Mouse (Mus musculus) lung, embryonic 16.5 days (tissue): ENCODE data around the gene Ttc27. TPM values are rescaled to one million over a fixed set of nuclear protein-coding genes. Genes with fewer than 3 reads are reported as not detected.

Source experiments
- ATAC-seq: fragments of 200-750 bp; cut with Nextera tagmentation; 2 replicates; pipeline ENCODE4 v1.8.0; 2017; ENCODE audit warnings: low read depth, mild to moderate bottlenecking, moderate library complexity
- H3K27ac ChIP-seq: fragments of 300-500 bp; sonication (generic); 2 replicates; pipeline ENCODE4 v1.5.1; 2014; ENCODE audit warnings: mild to moderate bottlenecking, control low read depth, low read length
- H3K27me3 ChIP-seq: fragments of 300-500 bp; sonication (generic); 2 replicates; pipeline ENCODE4 v1.6.1; 2014; ENCODE audit warnings: low read depth, low read length, mixed read lengths; ENCODE audit not compliant: control insufficient read depth, insufficient read depth
- H3K36me3 ChIP-seq: fragments of 300-500 bp; sonication (generic); 2 replicates; pipeline ENCODE4 v1.6.1; 2014; ENCODE audit warnings: low read length; ENCODE audit not compliant: control insufficient read depth, insufficient read depth
- H3K4me1 ChIP-seq: fragments of 300-500 bp; sonication (generic); replicated peaks from 2 replicates; pipeline ENCODE4 v1.6.1; 2014; ENCODE audit warnings: low read length, mixed read lengths; ENCODE audit not compliant: control insufficient read depth, insufficient read depth
- H3K4me2 ChIP-seq: fragments of 300-500 bp; sonication (generic); 2 replicates; pipeline ENCODE4 v1.6.1; 2014; ENCODE audit warnings: low read depth, low read length, control low read depth
- H3K4me3 ChIP-seq: fragments of 300-500 bp; sonication (generic); 2 replicates; pipeline ENCODE4 v1.5.1; 2014; ENCODE audit warnings: mild to moderate bottlenecking, low read length, control low read depth
- H3K9ac ChIP-seq: fragments of 300-500 bp; sonication (generic); 2 replicates; pipeline ENCODE4 v1.6.1; 2014; ENCODE audit warnings: low read length, control low read depth
- H3K9me3 ChIP-seq: fragments of 300-500 bp; sonication (generic); 2 replicates; pipeline ENCODE4 v1.6.1; 2016; ENCODE audit warnings: low read length; ENCODE audit not compliant: control insufficient read depth
- WGBS: fragments of 180-500 bp; shearing (Covaris S2); extraction: QIAGEN DNeasy Blood & Tissue Kit; methylation state at CpG from one replicate; pipeline ENCODE4 v1.1.7; 2014; 5-methylcytosine and 5-hydroxymethylcytosine counted together
- polyA plus RNA-seq: library from polyadenylated mRNA; unstranded; fragments of >200 nt; fragmentation: Nextera tagmentation; extraction: Ambion mirVana; gene quantifications from 2 replicates; pipeline ENCODE4 v1.2.1, GENCODE M21; 2015

Ttc27 gene
- polyA plus RNA-seq, 1 experiment from 2014 or later: 18.6 TPM

DNA sequence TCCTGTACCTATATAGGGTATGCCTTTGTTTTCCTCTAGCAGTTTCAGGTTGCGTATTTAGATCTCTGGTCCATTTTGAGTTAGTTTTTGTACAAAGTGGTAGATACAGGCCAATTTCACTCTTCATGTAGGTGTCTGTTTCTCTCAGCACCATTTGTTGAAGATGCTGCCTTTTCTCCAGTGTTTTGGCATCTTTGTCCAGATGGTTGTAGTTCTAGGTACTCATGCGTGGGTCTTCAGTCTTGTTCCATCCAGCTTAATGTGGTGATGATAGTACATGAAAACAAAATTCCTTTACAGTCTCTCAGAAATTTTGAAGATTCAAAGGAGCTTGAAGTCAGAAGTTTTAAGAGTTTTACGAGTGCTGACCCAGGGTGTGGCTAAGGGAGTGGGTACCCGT is 54.8 kb downstream of the Ttc27 start:
- Histone ChIP-seq H3K9ac (no peak overlapping the region), H3K4me2 (no peak overlapping the region), H3K4me3 (no peak overlapping the region), H3K36me3 (no peaks in the 10 kb centered on the region), H3K4me1 (no peaks in the 10 kb centered on the region), H3K27ac (no peak overlapping the region), H3K9me3 (no peaks in the 10 kb centered on the region), H3K27me3 (no peaks in the 10 kb centered on the region)
- no peak for ATAC-seq
- 84% methylated on average over 4 of the region's 4 CpGs for WGBS

DNA sequence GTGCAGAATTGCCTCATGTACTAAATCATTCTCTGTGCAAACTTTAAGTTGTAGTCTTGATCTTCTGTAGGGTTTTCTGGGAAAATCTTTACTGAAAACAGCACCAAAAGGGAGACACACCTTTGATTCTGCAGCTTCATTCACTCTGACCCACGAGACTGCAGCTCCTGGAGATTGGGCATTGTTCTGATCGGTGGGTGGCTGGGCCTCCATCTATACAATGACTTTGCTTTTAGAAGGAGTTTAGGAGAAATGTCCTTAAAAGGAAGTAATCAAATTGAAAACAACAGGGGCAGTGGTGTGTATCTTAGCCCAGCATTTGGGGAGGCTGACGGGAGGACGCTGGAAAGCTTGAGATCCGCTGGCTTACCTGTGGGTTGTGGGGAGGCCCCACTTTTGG is 56.0 kb downstream of the Ttc27 start:
- Histone ChIP-seq H3K36me3 (no peaks in the 10 kb centered on the region), H3K9ac (no peak overlapping the region), H3K4me1 (no peaks in the 10 kb centered on the region), H3K4me2 (no peak overlapping the region), H3K9me3 (no peaks in the 10 kb centered on the region), H3K27me3 (no peaks in the 10 kb centered on the region), H3K27ac (no peak overlapping the region), H3K4me3 (no peak overlapping the region)
- WGBS: 69% methylated on average over 5 of the region's 5 CpGs
- no peak for ATAC-seq

DNA sequence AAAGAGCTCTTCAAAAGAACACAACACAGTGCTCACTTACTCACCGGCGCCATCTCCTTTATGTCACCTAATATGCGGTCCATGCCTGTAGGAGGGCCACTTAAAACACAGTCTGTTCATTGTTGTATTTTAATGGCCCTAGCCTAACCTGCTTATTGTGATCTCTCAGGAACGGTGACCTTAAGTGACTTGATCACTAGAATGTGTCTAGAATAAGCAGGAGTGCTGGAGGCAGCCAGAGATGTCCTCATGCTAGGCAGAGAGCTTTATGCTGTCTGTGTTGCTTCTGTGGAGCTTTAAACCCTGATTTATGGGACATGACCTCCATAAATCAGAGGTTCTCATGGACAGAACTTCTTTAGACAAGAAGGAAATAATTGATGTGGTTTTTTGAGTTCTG is 62.6 kb downstream of the Ttc27 start:
- Histone ChIP-seq H3K4me3 (no peak overlapping the region), H3K9me3 (no peaks in the 10 kb centered on the region), H3K4me2 (no peak overlapping the region), H3K27me3 (no peaks in the 10 kb centered on the region), H3K36me3 (no peaks in the 10 kb centered on the region; the same call in 1 of the 2 replicates), H3K9ac (no peak overlapping the region), H3K4me1 (no peaks in the 10 kb centered on the region), H3K27ac (no peak overlapping the region)
- WGBS: 69% methylated on average over 4 of the region's 4 CpGs
- no peak for ATAC-seq

DNA sequence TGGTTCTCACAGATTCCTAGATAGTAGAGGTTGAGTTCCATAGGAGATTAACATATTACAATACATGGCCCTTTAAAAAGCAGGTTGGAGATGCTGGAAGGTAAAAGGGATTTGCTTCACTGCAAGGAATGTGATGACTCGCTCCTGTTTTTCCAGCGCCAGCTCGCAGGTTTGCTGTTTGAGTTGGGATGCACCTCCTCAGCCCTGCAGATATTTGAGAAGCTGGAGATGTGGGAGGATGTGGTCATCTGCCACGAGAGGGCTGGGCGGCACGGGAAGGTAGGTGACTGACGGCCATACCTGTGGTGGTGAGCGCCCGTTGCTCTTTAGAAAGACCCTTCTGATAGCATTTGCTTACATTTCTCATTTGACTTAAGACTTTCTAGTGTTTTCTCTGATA is 63.1 kb downstream of the Ttc27 start:
- Histone ChIP-seq H3K9ac (no peak overlapping the region), H3K27me3 (no peaks in the 10 kb centered on the region), H3K4me2 (no peak overlapping the region), H3K36me3 (no peaks in the 10 kb centered on the region; the same call in 1 of the 2 replicates), H3K4me3 (no peak overlapping the region), H3K27ac (no peak overlapping the region), H3K4me1 (no peaks in the 10 kb centered on the region), H3K9me3 (no peaks in the 10 kb centered on the region)
- WGBS: 69% methylated on average over 9 of the region's 9 CpGs
- ATAC-seq: no peak

DNA sequence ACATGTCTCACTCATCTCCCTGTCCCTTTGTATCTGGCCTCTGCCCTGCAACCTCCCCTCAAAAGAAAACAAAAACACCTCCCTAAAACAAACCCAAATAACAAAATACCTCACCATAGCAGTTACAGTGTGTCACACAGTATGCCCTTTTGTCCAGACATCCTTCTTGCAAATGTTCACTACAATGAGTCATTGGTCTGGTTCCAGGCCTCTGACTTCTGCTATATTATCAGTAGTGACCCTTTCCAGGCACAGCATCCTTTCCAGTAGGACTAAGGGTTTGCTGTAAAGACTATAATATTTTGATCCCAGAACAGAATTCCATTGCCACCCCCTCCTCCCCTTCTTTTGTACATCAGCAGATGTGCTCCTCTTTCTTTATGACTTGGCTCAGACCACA is 64.4 kb downstream of the Ttc27 start:
- H3K4me3 ChIP-seq: no peak overlapping the region
- H3K9me3 ChIP-seq: no peaks in the 10 kb centered on the region
- H3K27me3 ChIP-seq: no peaks in the 10 kb centered on the region
- no peak for ATAC-seq
- H3K36me3 ChIP-seq: no peaks in the 10 kb centered on the region; the same call in 1 of the 2 replicates
- H3K4me2 ChIP-seq: no peak overlapping the region
- no peaks in the 10 kb centered on the region for H3K4me1 ChIP-seq
- no peak overlapping the region for H3K27ac ChIP-seq
- H3K9ac ChIP-seq: no peak overlapping the region

DNA sequence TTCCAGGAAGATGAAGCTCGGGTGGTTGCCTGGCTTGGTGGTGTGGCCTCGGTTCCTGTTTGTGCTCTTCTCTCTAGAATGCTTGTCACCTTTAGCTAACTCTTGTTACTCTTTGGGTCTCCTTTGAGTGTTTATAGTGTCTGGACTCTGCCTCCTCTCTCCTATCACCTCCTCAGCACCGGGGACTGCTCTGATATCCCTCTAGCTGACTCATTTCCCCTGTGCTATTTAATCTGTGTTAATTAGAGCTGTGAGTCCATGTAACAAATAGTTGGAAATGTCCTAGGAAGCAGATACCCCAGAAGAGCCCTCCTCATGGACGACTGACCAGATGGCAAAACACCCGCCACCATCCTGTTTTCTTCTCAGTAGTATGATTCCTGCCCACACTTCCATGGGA is 68.1 kb downstream of the Ttc27 start:
- no peak overlapping the region for H3K27ac ChIP-seq
- ATAC-seq: no peak
- no peaks in the 10 kb centered on the region for H3K9me3 ChIP-seq
- no peaks in the 10 kb centered on the region for H3K27me3 ChIP-seq
- 74% methylated on average over 5 of the region's 5 CpGs for WGBS
- no peak overlapping the region for H3K4me3 ChIP-seq
- no peaks in the 10 kb centered on the region for H3K4me1 ChIP-seq
- H3K9ac ChIP-seq: no peak overlapping the region
- H3K4me2 ChIP-seq: no peak overlapping the region
- no peaks in the 10 kb centered on the region for H3K36me3 ChIP-seq

DNA sequence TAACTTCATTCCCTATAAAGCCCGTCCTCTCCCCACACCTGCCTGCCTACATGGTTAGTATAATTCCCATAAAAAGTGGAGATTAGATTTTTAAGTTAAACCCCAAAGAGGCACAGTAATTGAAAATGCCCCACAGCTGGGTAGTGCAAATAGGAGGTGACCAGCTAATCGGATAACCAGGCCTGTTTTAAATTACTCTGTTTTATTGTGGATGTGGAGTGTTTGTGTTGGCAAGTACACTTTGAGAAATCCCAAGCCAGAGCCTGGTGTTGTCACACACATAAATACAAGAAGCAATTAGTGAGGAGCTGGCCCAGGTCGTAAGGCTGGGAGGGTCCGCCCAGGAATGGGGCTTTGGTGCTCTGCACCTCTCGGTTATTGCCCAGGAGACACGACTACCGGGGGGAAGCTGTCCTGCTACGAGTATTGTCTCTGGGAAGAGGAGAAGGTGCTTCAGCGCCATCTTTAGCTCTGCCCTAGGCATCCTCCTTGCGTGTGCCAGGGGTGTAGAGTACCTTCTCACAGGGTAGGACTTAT is 68.7 kb downstream of the Ttc27 start:
- Histone ChIP-seq H3K36me3 (no peaks in the 10 kb centered on the region), H3K27me3 (no peaks in the 10 kb centered on the region), H3K27ac (no peak overlapping the region), H3K4me1 (no peaks in the 10 kb centered on the region), H3K9me3 (no peaks in the 10 kb centered on the region), H3K9ac (no peak overlapping the region), H3K4me3 (no peak overlapping the region), H3K4me2 (no peak overlapping the region)
- WGBS: 92% methylated on average over 10 of the region's 10 CpGs
- no peak for ATAC-seq

DNA sequence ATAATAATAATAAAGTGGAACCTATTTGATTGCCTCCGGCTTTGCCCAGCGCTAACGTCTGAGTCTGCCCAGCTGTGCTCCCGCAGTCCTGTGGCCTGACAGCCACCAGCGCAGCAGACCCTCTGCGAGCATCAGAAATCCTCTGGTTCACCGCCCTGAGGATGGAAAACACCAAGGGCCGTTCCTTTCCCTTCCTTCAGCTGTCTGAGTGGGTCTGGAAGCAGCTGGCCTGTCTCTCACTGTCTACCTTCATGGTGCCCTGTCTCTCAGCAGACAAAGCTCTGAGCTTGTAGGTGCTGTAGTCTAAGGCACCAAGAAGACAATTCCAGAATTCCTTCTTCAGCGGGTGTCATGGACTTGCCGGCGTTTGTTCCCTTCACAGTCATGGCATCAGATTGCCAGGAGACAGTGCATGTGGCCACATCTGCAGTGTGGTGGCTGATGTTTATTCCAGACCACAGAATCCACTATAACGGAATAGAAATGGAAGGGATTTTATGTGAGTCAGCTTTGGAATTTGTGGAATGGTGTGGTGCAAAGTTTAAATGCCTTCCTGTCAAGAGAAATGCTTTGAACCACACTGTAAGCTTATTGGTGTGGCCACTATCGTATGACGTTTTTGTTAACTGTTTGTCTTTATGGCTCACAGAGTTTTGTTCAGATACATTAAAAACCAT is 78.6 kb downstream of the Ttc27 start:
- Histone ChIP-seq H3K27me3 (no peaks in the 10 kb centered on the region), H3K4me3 (no peak overlapping the region), H3K9me3 (no peaks in the 10 kb centered on the region), H3K9ac (no peak overlapping the region), H3K27ac (no peak overlapping the region), H3K36me3 (no peaks in the 10 kb centered on the region), H3K4me2 (no peak overlapping the region), H3K4me1 (no peaks in the 10 kb centered on the region)
- no peak for ATAC-seq
- WGBS: 72% methylated on average over 14 of the region's 14 CpGs

DNA sequence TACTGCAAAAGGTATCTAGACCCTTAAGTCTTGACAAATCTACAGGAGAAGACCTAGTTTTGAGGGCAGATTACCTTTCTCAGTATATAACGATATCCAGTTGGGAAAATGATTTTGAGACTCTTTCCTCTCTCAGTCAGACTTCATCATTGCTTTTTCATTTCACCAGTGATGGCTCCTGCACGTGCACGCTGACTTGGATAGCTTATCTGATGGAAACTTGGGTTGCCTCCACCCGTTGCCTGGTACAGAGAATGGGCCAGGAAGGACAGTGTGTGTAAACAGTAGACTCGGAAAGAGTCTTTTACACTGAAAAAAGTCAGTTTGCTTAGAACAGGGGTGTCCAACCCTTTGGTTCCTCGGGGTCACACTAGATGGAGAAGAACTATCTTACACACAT is 82.3 kb downstream of the Ttc27 start:
- 79% methylated on average over 6 of the region's 6 CpGs for WGBS
- ATAC-seq: no peak
- H3K4me3 ChIP-seq: no peak overlapping the region
- no peaks in the 10 kb centered on the region for H3K4me1 ChIP-seq
- no peak overlapping the region for H3K9ac ChIP-seq
- no peak overlapping the region for H3K27ac ChIP-seq
- no peak overlapping the region for H3K4me2 ChIP-seq
- no peaks in the 10 kb centered on the region for H3K9me3 ChIP-seq
- no peaks in the 10 kb centered on the region for H3K27me3 ChIP-seq
- H3K36me3 ChIP-seq: no peaks in the 10 kb centered on the region

DNA sequence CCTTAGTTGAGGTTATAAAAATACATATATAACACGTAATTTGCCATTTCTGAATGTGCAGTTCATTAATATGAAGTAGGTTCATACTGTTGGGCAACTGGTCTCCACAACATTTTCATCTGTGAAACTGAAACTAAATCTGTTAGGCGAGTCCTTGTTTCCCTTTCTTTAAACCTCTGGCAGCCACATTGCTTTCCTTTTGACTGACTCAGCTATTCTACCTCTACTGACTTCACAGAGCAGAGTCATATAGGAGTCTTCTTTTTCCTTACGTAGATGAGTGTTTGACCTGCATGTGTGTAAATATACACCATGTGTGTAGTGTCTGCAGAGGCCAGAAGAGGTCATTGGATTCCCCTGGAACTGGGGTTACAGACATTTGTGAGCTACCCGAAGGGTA is 85.2 kb downstream of the Ttc27 start:
- H3K27me3 ChIP-seq: no peaks in the 10 kb centered on the region
- WGBS: 80% methylated on average over 4 of the region's 4 CpGs
- no peaks in the 10 kb centered on the region for H3K9me3 ChIP-seq
- H3K4me2 ChIP-seq: no peak overlapping the region
- H3K36me3 ChIP-seq: no peaks in the 10 kb centered on the region
- no peaks in the 10 kb centered on the region for H3K4me1 ChIP-seq
- H3K9ac ChIP-seq: no peak overlapping the region
- no peak overlapping the region for H3K27ac ChIP-seq
- no peak overlapping the region for H3K4me3 ChIP-seq
- no peak for ATAC-seq
